Mouse (Mus musculus): ENCODE data around the gene Ptpn23. TPM values are rescaled to one million over a fixed set of nuclear protein-coding genes. Genes with fewer than 3 reads are reported as not detected.

The Ptpn23 gene
- total RNA-seq, 2 experiments from 2014 or later: 15.4 to 17.6 TPM

DNA sequence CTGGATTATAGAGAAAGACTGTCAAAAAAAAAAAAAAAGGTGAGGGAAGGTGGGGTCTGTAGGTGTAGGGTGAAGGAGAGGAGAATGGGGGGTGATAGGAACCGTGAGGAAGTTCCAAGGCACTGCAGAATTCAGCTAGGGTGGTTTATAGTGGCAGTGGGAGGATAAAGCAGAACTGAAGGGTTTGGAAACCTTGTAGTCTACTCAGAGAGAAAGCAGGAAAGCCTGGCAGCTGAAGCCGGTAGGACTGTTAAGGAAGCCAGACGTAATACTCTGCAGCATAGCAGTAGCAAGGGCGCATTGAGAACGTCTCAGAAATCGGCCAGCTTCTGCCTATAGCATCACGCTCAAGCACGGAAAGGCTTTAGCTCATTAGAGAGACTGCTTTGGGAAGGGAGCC, 66.0 kb downstream of the Ptpn23 start:
- intact Hi-C loops (cut with DNase I): no loop called here
- no peak for DNase-seq

GRCm38 (mm10) chr9:110340037-110340750, 67.8 kb downstream of the Ptpn23 start:
- DNase-seq: no peak
- intact Hi-C loops (cut with DNase I): no loop called here

Other genes starting within 250 kb of the Ptpn23 start
- under 1 TPM; 0.32 to 0.41 TPM for gene Cspg5, start 164.4 kb downstream of the Ptpn23 start, total RNA-seq (2021)
- 1 to 10 TPM; 2.4 to 3.8 TPM for gene Elp6, start 103.0 kb downstream of the Ptpn23 start, total RNA-seq (2021)
- 10 to 100 TPM; 26.4 to 27.6 TPM for gene Scap, start 74.9 kb downstream of the Ptpn23 start, total RNA-seq (2021)
- 1 to 10 TPM in 1 of 2 experiments, under 1 TPM in 1; 0.69 to 1.5 TPM for gene Ngp, start 11.5 kb upstream of the Ptpn23 start, total RNA-seq (2021)
- gene Klhl18, start 68.5 kb upstream of the Ptpn23 start, total RNA-seq (2021): 10 to 100 TPM; 13.3 to 13.4 TPM
- under 1 TPM; 0.24 to 0.31 TPM for gene Kif9, start 68.7 kb upstream of the Ptpn23 start, total RNA-seq (2021)
- 10 to 100 TPM; 51.3 to 54.2 TPM for gene Setd2, start 124.4 kb upstream of the Ptpn23 start, total RNA-seq (2021)
- gene Nradd, start 216.2 kb upstream of the Ptpn23 start, total RNA-seq (2021): 1 to 10 TPM; 1.1 to 1.2 TPM
- 10 to 100 TPM; 10.4 to 12.0 TPM for gene Nbeal2, start 245.9 kb upstream of the Ptpn23 start, total RNA-seq (2021)
- gene Ccdc12, start 248.3 kb upstream of the Ptpn23 start, total RNA-seq (2021): 10 to 100 TPM; 65.4 to 68.1 TPM

All from heart, postnatal 14 days (tissue).